Mouse (Mus musculus) MEL (cell line): ENCODE data around the gene Elavl2. TPM values are rescaled to one million over a fixed set of nuclear protein-coding genes. Genes with fewer than 3 reads are reported as not detected.
"Not testable (repeated sequence)": the region's sequence is repeated elsewhere in the genome, so short reads cannot be mapped to it uniquely, and the experiment has no call there.

Experiments
- DNase-seq: peaks from one replicate; pipeline ENCODE4 v3.0.0; 2011; ENCODE audit warnings: low read depth, low spot score
- H3K27ac ChIP-seq: 2 replicates; pipeline ENCODE4 v1.5.1; 2012; ENCODE audit warnings: low read depth, mild to moderate bottlenecking, control low read depth, low read length, moderate library complexity; ENCODE audit not compliant: control insufficient read depth
- H3K27me3 ChIP-seq, 2 experiments: fragments of 150-350 bp in 1 of 2; sonication (generic) in 1 of 2; 2 replicates each; pipeline ENCODE4 v1.6.1; 2012; ENCODE audit warnings: low read length in 2 of 2, mild to moderate bottlenecking in 2 of 2, improper control_type of control experiment in 1 of 2, moderate library complexity in 1 of 2; ENCODE audit not compliant: insufficient read depth in 2 of 2, control insufficient read depth in 1 of 2
- H3K36me3 ChIP-seq, 2 experiments: 2 replicates each; pipeline ENCODE4 v1.6.1; 2012 to 2014; ENCODE audit warnings: low read length in 2 of 2, improper control_type of control experiment in 1 of 2, inconsistent platforms in 1 of 2, mild to moderate bottlenecking in 1 of 2; ENCODE audit not compliant: insufficient read depth in 2 of 2, control insufficient read depth in 1 of 2
- H3K4me1 ChIP-seq, 2 experiments: fragments of 150-350 bp in 1 of 2; sonication (generic) in 1 of 2; 2 replicates each; pipeline ENCODE4 v1.6.1; 2012; ENCODE audit warnings: low read length in 2 of 2, improper control_type of control experiment in 1 of 2, mild to moderate bottlenecking in 1 of 2; ENCODE audit not compliant: insufficient read depth in 2 of 2, control insufficient read depth in 1 of 2
- H3K4me3 ChIP-seq, 2 experiments: fragments of 150-350 bp in 1 of 2; sonication (generic) in 1 of 2; 2 replicates each; pipeline ENCODE4 v1.5.1; 2012; ENCODE audit warnings: low read depth in 2 of 2, low read length in 2 of 2, mild to moderate bottlenecking in 2 of 2, moderate library complexity in 2 of 2, control low read depth in 1 of 2, improper control_type of control experiment in 1 of 2; ENCODE audit not compliant: control insufficient read depth in 1 of 2, insufficient read depth in 1 of 2
- H3K79me2 ChIP-seq: 2 replicates; pipeline ENCODE4 v1.6.1; 2012; ENCODE audit warnings: mild to moderate bottlenecking, low read length, moderate library complexity; ENCODE audit not compliant: control insufficient read depth, poor library complexity, insufficient read depth
- H3K9ac ChIP-seq: 2 replicates; pipeline ENCODE4 v1.6.1; 2012; ENCODE audit warnings: low read depth, mild to moderate bottlenecking, control low read depth, low read length, moderate library complexity; ENCODE audit not compliant: control insufficient read depth, poor library complexity, severe bottlenecking
- H3K9me3 ChIP-seq: fragments of 150-350 bp; sonication (generic); replicated peaks from 2 replicates; pipeline ENCODE4 v1.6.1; 2012; ENCODE audit warnings: mild to moderate bottlenecking, low read length, improper control_type of control experiment, moderate library complexity; ENCODE audit not compliant: insufficient read depth
- BHLHE40 ChIP-seq: IDR thresholded peaks from 2 replicates; pipeline ENCODE4 v1.6.1; 2012; ENCODE audit warnings: low read depth, mild to moderate bottlenecking, inconsistent platforms, low read length, improper control_type of control experiment, borderline replicate concordance
- CHD1 ChIP-seq: IDR thresholded peaks from 2 replicates; pipeline ENCODE4 v1.6.1; 2012; ENCODE audit warnings: low read depth, mild to moderate bottlenecking, inconsistent platforms, low read length, improper control_type of control experiment
- CHD2 ChIP-seq: IDR thresholded peaks from 2 replicates; pipeline ENCODE4 v1.6.1; 2011; ENCODE audit warnings: low read length, improper control_type of control experiment
- E2F4 ChIP-seq: IDR thresholded peaks from 2 replicates; pipeline ENCODE4 v1.6.1; 2011; ENCODE audit warnings: low read depth, low read length, improper control_type of control experiment, borderline replicate concordance
- EP300 ChIP-seq, 2 experiments: IDR thresholded peaks; 2 replicates each; pipeline ENCODE4 v1.6.1; 2011; ENCODE audit warnings: improper control_type of control experiment in 2 of 2, low read length in 2 of 2, low read depth in 1 of 2, mild to moderate bottlenecking in 1 of 2
- GATA1 ChIP-seq: IDR thresholded peaks from 2 replicates; pipeline ENCODE4 v1.6.1; 2011; ENCODE audit warnings: low read depth, low read length, improper control_type of control experiment
- MAFK ChIP-seq: IDR thresholded peaks from 2 replicates; pipeline ENCODE4 v1.6.1; 2011; ENCODE audit warnings: low read depth, mild to moderate bottlenecking, low read length, improper control_type of control experiment, borderline replicate concordance
- MAX ChIP-seq: IDR thresholded peaks from 2 replicates; pipeline ENCODE4 v1.6.1; 2011; ENCODE audit warnings: low read length, improper control_type of control experiment
- MXI1 ChIP-seq: IDR thresholded peaks from 2 replicates; pipeline ENCODE4 v1.6.1; 2011; ENCODE audit warnings: mild to moderate bottlenecking, low read depth, low read length, improper control_type of control experiment
- NELFE ChIP-seq: IDR thresholded peaks from 2 replicates; pipeline ENCODE4 v1.6.1; 2011; ENCODE audit warnings: low read depth, low read length, improper control_type of control experiment
- POLR2A ChIP-seq, 2 experiments: IDR thresholded peaks; 2 replicates each; pipeline ENCODE4 v1.6.1; 2011 to 2012; ENCODE audit warnings: low read length in 2 of 2, mild to moderate bottlenecking in 2 of 2, control low read depth in 1 of 2, improper control_type of control experiment in 1 of 2, low read depth in 1 of 2, moderate library complexity in 1 of 2; ENCODE audit not compliant: control insufficient read depth in 1 of 2, insufficient read depth in 1 of 2, poor library complexity in 1 of 2
- POLR2AphosphoS2 ChIP-seq: IDR thresholded peaks from 2 replicates; pipeline ENCODE4 v1.6.1; 2011; ENCODE audit warnings: low read length, improper control_type of control experiment
- RCOR1 ChIP-seq: IDR thresholded peaks from 2 replicates; pipeline ENCODE4 v1.6.1; 2012; ENCODE audit warnings: low read depth, mild to moderate bottlenecking, inconsistent platforms, low read length, improper control_type of control experiment
- SIN3A ChIP-seq: IDR thresholded peaks from 2 replicates; pipeline ENCODE4 v1.6.1; 2012; ENCODE audit warnings: low read length, improper control_type of control experiment, inconsistent platforms
- SMC3 ChIP-seq: IDR thresholded peaks from 2 replicates; pipeline ENCODE4 v1.6.1; 2011; ENCODE audit warnings: low read depth, low read length, improper control_type of control experiment
- TAL1 ChIP-seq: IDR thresholded peaks from 2 replicates; pipeline ENCODE4 v1.6.1; 2012; ENCODE audit warnings: mild to moderate bottlenecking, inconsistent platforms, low read length, moderate library complexity, mixed read lengths
- TCF12 ChIP-seq: IDR thresholded peaks from 2 replicates; pipeline ENCODE4 v1.6.1; 2014; ENCODE audit warnings: low read depth, mild to moderate bottlenecking, inconsistent platforms, low read length, improper control_type of control experiment, moderate library complexity
- UBTF ChIP-seq: IDR thresholded peaks from 2 replicates; pipeline ENCODE4 v1.6.1; 2012; ENCODE audit warnings: low read depth, mild to moderate bottlenecking, inconsistent platforms, low read length, improper control_type of control experiment, moderate library complexity, borderline replicate concordance; ENCODE audit not compliant: insufficient read depth
- USF2 ChIP-seq, 2 experiments: IDR thresholded peaks; 2 replicates each; pipeline ENCODE4 v1.6.1; 2011 to 2012; ENCODE audit warnings: improper control_type of control experiment in 2 of 2, low read length in 2 of 2, borderline replicate concordance in 1 of 2, inconsistent platforms in 1 of 2, low read depth in 1 of 2, mild to moderate bottlenecking in 1 of 2; ENCODE audit not compliant: insufficient read depth in 1 of 2
- ZC3H11A ChIP-seq: IDR thresholded peaks from 2 replicates; pipeline ENCODE4 v1.6.1; 2012; ENCODE audit warnings: low read depth, mild to moderate bottlenecking, inconsistent platforms, low read length, improper control_type of control experiment
- ZKSCAN1 ChIP-seq: IDR thresholded peaks from 2 replicates; pipeline ENCODE4 v1.6.1; 2012; ENCODE audit warnings: low read depth, mild to moderate bottlenecking, inconsistent platforms, low read length, improper control_type of control experiment, moderate library complexity
- polyA plus RNA-seq, 2 experiments: library from polyadenylated mRNA; stranded (reverse) in 1 of 2; unstranded in 1 of 2; fragments of >175 nt in 1 of 2; fragments of >200 nt in 1 of 2; gene quantifications; 2 replicates each; pipeline versions ENCODE4 v1.2.1 to v1.2.4; 2012; ENCODE audit warnings: low replicate concordance in 2 of 2, low read depth in 1 of 2; ENCODE audit not compliant: insufficient read length in 2 of 2, insufficient read depth in 1 of 2, missing spikeins in 1 of 2
- total RNA-seq: library from RNA; depleted of rRNA; stranded (reverse); fragments of 300-350 nt; gene quantifications from 2 replicates; pipeline ENCODE4 v1.2.3, GENCODE M21; 2012

The Elavl2 gene
- total and polyA plus RNA-seq, 3 experiments, result not detected

DNA sequence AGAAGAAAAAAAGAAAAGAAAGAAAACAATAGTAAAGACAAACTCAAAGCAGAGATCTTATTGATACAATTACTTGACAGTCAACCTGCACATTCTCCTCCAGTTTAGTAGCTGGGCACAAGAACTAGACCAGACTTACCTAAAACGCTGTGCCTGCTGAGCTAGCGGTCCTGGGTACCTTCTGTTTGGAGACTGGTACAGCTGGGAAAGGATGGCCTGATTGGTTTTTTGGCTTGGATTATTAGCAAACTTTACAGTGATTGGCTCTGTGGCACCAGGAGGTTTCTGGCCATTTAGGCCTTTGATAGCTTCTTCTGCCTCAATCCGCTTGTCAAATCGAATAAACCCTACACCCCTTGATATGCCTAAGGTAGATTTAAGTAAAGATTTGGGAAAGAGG, 140.0 kb downstream of the Elavl2 start:
- H3K4me1 ChIP-seq, result no peaks in the 10 kb centered on the region
- H3K9me3 ChIP-seq, result no peaks in the 10 kb centered on the region
- no peak for TF ChIP-seq MXI1
- TF ChIP-seq CHD2, result no peak
- no peak for TF ChIP-seq POLR2A (IDR thresholded peaks at IDR 0.05; ENCODE audit: control insufficient read depth in 1 of 2, insufficient read depth in 1 of 2, low read depth in 1 of 2, low read length in 2 of 2, poor library complexity in 1 of 2)
- no peak for TF ChIP-seq EP300 (IDR thresholded peaks at IDR 0.05; ENCODE audit: low read depth in 1 of 2, low read length in 2 of 2)
- TF ChIP-seq TCF12, result no peak
- TF ChIP-seq MAFK, result no peak
- TF ChIP-seq MAX, result no peak
- no peak for TF ChIP-seq ZKSCAN1
- no peak for TF ChIP-seq NELFE
- TF ChIP-seq USF2 (IDR thresholded peaks at IDR 0.05; ENCODE audit: borderline replicate concordance in 1 of 2, insufficient read depth in 1 of 2, low read depth in 1 of 2, low read length in 2 of 2), result no peak
- TF ChIP-seq GATA1, result no peak
- TF ChIP-seq UBTF, result no peak
- TF ChIP-seq CHD1, result no peak
- no peak for TF ChIP-seq SIN3A
- TF ChIP-seq SMC3, result no peak
- no peak overlapping the region for H3K4me3 ChIP-seq
- H3K27me3 ChIP-seq, result no peaks in the 10 kb centered on the region
- H3K36me3 ChIP-seq, result no peaks in the 10 kb centered on the region
- DNase-seq, result no peak
- H3K27ac ChIP-seq, result no peak overlapping the region
- H3K9ac ChIP-seq, result no peak overlapping the region
- no peaks in the 10 kb centered on the region for H3K79me2 ChIP-seq

GRCm38 (mm10) chr4:91248650-91249049, 151.9 kb downstream of the Elavl2 start:
- TF ChIP-seq BHLHE40 (no peak), ZC3H11A (no peak), POLR2AphosphoS2 (no peak), CHD1 (no peak), UBTF (no peak), TCF12 (no peak), TAL1 (no peak), MAX (no peak), E2F4 (no peak), RCOR1 (no peak)
- Histone ChIP-seq H3K4me1 (no peaks in the 10 kb centered on the region), H3K36me3 (no peaks in the 10 kb centered on the region), H3K9ac (no peak overlapping the region), H3K4me3 (no peak overlapping the region), H3K9me3 (no peaks in the 10 kb centered on the region), H3K27me3 (no peaks in the 10 kb centered on the region), H3K27ac (no peak overlapping the region), H3K79me2 (no peaks in the 10 kb centered on the region)
- DNase-seq, result no peak

- not testable (repeated sequence) for H3K27ac ChIP-seq, H3K27me3 ChIP-seq, H3K9me3 ChIP-seq, DNase-seq, H3K4me3 ChIP-seq, H3K79me2 ChIP-seq, H3K36me3 ChIP-seq, H3K4me1 ChIP-seq, H3K9ac ChIP-seq
Measured at GRCm38 (mm10) chr4:91245136-91245535, 155.4 kb downstream of the Elavl2 start.
